Mouse (Mus musculus) 3134 (cell line): ENCODE measurements around the gene Id3.

Source experiments
- DNase-seq: peaks from one replicate; pipeline ENCODE4 v3.0.0-alpha.2; 2011; ENCODE audit warnings: low spot score; ENCODE audit not compliant: insufficient read length; ENCODE audit errors: extremely low read depth

Id3 gene

GRCm38 (mm10) chr4:136146712-136147154 lies 3.4 kb downstream of the Id3 start:
- DNase-seq: peak; percentile 38

- peak; percentile 88 for DNase-seq
These were observed 4.3 kb downstream of the Id3 start for GRCm38 (mm10) chr4:136147436-136148135.

- DNase-seq: peak; percentile 78
These were observed 5.2 kb downstream of the Id3 start for GRCm38 (mm10) chr4:136148342-136149044.

- DNase-seq: no peak
These were observed 5.7 kb downstream of the Id3 start for GRCm38 (mm10) chr4:136149045-136149379.

- DNase-seq: no peak
These were observed 6.4 kb downstream of the Id3 start for GRCm38 (mm10) chr4:136149734-136150133.

- no peak for DNase-seq
These were observed 7.3 kb downstream of the Id3 start for GRCm38 (mm10) chr4:136150596-136150995.

GRCm38 (mm10) chr4:136152821-136153220 lies 9.5 kb downstream of the Id3 start:
- no peak for DNase-seq

GRCm38 (mm10) chr4:136154462-136154861 lies 11.2 kb downstream of the Id3 start:
- DNase-seq: no peak

- no peak for DNase-seq
These were observed 15.2 kb downstream of the Id3 start for GRCm38 (mm10) chr4:136158498-136158897.

- no peak for DNase-seq
These were observed 16.6 kb downstream of the Id3 start for GRCm38 (mm10) chr4:136159802-136160397.

GRCm38 (mm10) chr4:136163448-136163847 lies 20.2 kb downstream of the Id3 start:
- DNase-seq: peak; percentile 75

GRCm38 (mm10) chr4:136164981-136165380 lies 21.7 kb downstream of the Id3 start:
- no peak for DNase-seq

GRCm38 (mm10) chr4:136167701-136168100 lies 24.4 kb downstream of the Id3 start:
- DNase-seq: no peak

GRCm38 (mm10) chr4:136170401-136170800 lies 27.1 kb downstream of the Id3 start:
- DNase-seq: no peak

GRCm38 (mm10) chr4:136171455-136171854 lies 28.2 kb downstream of the Id3 start:
- no peak for DNase-seq

GRCm38 (mm10) chr4:136172011-136172541 lies 28.8 kb downstream of the Id3 start, which contains the start of gene E2f2:
TSS of gene E2f2 (plus strand) at chr4:136172394.
- no peak for DNase-seq

GRCm38 (mm10) chr4:136172542-136173209 lies 29.4 kb downstream of the Id3 start:
- peak; percentile 80 for DNase-seq

- DNase-seq: peak; percentile 49
These were observed 30.0 kb downstream of the Id3 start for GRCm38 (mm10) chr4:136173210-136173715.

GRCm38 (mm10) chr4:136174216-136175193 lies 31.2 kb downstream of the Id3 start:
- peak; percentile 79 for DNase-seq
